Mouse (Mus musculus) thymus, postnatal 10 days (tissue): Measurements from ENCODE around the gene Tnrc6b.
A peak's percentile ranks its signal among the peaks of the same experiment; 100 is the strongest.
"Not testable (repeated sequence)": the region's sequence is repeated elsewhere in the genome, so short reads cannot be mapped to it uniquely, and the experiment has no call there.

ENCODE experiments used
- DNase-seq, 2 experiments: peaks; one replicate each; pipeline ENCODE4 v3.0.0; 2021; ENCODE audit warnings: low spot score in 2 of 2

Tnrc6b gene

DNA sequence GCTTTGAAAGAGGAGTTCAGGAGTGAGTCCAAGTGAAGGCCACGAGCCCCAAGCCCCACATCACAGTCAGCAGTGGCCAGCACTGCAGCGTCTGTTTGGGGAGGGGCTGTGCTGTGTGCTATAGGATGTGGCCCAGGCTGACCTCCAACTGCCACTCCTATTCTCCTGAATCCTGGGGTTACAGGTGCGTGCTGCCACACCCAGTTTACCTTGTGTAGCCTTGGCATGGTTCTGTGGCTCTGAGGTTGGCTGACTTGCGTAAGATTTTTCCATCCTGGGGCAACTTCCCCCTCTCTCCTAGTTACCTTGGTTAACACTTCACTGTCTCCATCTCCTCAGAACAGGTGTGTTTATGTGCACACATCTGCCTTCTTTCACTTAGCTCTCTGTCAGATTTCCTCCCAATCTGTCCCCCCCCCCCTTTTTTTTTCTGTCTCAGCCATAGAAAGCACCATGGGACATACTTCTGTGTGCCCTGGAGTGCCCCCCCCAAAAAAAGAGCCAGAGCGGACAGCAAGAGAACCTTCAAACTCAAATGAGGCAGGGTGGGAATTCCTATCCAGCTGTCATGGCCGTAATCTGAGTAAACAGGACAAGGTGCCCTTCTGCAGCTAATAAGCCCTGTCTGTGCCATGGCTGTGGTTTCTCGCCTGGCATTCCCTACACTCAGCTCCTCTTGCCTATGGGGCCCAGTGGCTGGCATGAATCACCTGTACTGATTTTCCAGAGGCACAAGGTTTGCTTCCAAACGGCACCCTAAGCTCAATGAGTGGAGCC is 9.4 kb upstream of the Tnrc6b start:
- DNase-seq: no peak

DNA sequence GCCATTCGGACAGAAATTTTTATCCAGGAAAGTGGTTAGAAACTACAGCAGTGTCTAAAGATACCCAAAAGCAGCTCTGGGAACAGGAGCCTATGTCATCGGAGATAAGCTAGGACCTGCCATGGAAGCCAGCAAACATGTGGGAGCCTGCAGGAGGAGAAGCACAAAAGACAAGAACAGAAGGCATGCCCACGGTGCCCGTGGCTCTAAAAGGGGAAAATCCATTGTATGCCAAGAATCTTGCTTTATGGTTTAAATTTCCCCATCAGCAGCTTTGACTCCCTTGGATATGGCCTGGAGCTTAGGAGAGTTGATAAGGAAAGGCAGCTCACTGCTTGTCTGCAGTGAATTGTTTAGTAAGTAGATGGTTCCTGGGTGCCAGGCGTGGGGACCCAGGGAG is 8.2 kb upstream of the Tnrc6b start:
- DNase-seq: no peak

DNA sequence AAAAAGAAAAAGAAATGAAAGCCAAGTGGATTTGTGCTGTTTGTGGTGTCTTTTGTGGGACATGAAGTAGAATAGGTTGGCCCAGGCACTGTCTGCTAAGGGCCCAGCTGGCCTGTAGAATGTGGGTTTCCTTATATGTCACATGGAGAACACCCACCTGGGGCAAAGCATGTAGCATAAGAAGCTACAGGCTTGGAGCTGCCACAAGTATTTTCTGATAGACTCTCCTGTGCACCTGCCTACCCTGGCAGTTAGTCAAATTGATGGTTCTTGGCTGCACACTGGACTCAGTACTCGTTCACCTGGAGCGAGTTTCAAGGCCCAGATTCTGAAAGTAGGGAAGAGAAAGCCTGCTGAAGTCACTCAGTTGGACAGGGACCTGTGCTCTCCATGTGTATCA is 7.6 kb upstream of the Tnrc6b start:
- DNase-seq: peak in 1 of 2 experiments; percentile 29

GRCm38 (mm10) chr15:80704267-80704666 is 6.8 kb upstream of the Tnrc6b start:
- DNase-seq: peak; percentile 77 to 84

DNA sequence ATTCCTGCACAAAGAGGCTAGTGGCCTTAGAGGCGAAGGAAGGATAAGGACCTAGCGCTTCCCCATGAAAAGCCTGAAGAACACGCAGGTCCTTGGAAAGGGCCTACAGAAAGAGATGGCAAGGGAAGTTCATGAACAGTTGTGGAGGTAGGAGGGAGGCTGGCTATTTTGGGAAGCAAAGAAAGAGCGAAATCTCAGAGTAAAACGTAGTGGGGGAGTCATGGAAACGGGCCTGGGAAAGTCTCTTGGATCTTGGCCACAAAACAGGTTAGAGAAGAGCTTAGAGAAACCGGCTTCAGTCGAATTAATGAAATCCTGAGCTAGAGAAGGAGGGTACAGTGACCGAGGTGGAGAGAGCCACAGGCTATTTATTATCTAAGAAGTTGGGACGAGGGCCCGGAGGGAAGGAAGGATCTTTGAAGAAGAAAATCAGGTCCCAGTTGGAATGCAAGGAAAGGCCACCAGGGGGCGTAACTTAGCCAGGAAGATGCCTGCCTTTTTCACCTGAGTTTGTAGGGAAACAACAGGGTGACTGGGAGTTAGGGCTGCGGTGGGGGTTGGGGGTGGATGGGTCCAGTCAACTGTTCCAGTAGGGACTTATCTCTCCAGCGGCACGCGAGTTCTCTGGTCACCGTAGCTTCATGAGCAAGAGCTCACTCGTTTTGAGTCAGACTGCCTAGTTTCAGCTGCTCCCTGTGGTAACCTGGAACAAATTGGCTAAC is 5.1 kb upstream of the Tnrc6b start:
- DNase-seq: peak; percentile 48 to 75

DNA sequence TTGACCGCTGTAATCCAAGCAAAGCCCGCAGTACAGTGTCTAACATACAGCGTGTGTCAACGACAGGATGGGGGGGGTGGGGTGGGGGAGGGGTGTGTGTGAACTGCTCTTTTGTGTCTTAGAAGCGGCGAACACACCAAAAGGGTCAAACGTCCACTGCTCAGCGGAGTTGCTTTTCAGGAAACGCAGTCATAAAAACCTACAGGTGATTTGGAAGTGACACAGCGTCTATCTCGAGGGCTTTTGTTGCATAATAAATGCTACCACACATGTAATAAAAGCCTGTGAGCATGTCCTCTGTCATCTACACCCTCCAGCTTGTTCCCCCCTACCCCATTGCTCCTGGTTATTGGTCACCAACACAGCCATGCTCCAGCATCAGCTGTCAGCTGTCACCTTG is 4.5 kb upstream of the Tnrc6b start:
- DNase-seq: no peak

- DNase-seq: no peak
Observed at GRCm38 (mm10) chr15:80707088-80707487, 4.0 kb upstream of the Tnrc6b start.

GRCm38 (mm10) chr15:80709593-80709992 is 1.5 kb upstream of the Tnrc6b start:
- no peak for DNase-seq

DNA sequence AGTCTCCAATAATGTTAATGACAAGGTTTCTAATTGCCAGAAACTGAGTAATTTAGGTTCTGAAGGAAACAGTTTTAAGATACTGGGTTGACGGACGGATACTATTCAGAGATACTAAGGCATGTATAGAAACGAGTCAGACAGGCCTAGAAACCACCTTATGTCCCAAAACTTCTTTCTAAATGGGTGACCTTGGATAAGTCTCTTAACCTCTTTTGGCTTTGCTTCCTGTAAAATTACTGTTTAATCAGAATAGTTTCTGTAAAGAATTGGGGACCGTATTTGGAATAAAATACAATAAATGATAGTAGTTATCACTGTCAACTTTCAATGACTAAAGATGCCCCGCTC is 881 bp upstream of the Tnrc6b start:
- no peak for DNase-seq

DNA sequence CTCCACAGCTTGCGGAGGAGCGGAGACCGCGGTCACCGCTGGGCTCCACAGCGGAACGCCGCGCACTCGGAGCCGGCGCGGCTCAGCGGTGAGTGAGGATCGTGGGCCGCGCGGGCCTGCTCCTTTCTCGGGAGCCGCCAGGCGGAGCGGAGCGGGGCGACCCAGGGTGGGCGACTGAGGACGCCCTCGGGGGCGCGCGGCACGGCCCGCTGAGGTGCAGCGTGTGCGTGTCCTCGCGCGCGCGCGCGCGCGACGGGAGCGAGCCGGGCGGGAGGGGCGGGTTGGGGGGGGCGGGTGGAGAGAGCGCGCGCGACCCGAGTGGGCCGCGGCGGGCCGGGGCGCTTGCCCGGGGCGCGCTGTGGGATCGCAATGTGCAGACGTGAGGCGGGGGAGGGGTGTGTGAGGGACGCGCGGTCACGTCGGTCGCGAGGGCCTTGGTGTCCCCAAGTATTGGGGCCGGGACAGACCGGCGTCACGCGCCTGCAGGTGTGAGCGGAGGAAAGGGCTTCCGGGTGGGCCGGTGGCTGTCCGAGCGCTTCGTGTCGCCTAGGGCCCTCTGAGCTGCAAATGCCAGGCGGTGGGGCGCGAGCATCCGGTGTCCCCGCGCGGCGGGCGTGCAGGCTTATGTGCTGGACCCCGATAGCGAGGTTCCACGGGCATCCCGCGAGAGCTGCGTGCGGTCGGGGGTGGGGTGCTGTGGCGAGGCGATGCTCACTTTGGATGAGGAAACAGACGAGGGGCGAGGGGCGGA is 463 bp downstream of the Tnrc6b start:
- peak; percentile 62 to 63 for DNase-seq

DNA sequence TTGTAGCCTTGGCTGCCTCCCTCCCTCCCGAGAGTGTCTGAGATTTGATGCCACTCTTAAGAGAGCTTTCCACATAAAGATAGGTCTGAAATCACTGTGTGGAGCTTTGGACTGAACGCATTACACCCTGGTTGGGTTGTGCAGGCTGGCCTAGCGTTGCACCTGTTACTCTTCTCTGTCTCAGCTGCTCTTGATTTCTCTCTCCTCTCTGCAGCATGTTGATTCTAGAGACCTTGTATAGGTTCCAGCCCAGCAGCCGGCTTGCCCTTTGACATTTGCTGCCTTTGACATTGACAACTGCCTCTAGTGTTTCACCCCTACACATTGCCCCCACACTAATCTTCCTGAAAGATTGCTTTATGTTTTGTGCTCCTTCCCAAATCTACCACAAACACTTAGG is 3.2 kb downstream of the Tnrc6b start:
- DNase-seq: no peak

DNA sequence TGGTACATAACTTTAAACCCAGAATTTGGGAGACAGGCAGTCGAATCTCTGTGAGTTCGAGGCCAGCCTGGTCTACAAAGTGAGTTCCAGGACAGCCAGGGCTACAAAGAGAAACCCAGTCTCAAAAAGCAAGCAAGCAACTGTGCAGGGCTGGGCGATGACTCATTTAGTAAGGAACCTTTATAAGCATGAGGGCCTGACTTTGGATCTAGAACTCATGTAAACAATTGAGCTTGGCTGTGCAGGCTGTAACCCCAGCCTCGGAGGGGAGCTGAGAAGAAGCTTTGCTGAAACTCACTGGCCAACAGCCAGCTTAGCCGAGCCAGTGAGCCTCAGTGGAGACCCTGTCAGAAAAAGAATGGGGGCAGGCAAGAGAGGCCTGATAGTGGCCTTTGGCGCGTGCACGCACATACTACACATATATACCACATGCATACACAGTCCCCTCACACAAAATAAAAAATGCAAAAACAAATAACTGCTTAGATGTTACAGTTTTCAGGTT is 5.6 kb downstream of the Tnrc6b start:
- DNase-seq: no peak

GRCm38 (mm10) chr15:80717431-80717830 is 6.3 kb downstream of the Tnrc6b start:
- no peak for DNase-seq

GRCm38 (mm10) chr15:80720249-80720648 is 9.1 kb downstream of the Tnrc6b start:
- DNase-seq: no peak

- no peak for DNase-seq
Observed at GRCm38 (mm10) chr15:80721861-80722260, 10.7 kb downstream of the Tnrc6b start.

- DNase-seq: no peak
Observed at GRCm38 (mm10) chr15:80722366-80722765, 11.3 kb downstream of the Tnrc6b start.

- no peak for DNase-seq
Observed at GRCm38 (mm10) chr15:80729477-80729876, 18.4 kb downstream of the Tnrc6b start.

- DNase-seq: no peak
Observed at GRCm38 (mm10) chr15:80731043-80731442, 19.9 kb downstream of the Tnrc6b start.

GRCm38 (mm10) chr15:80731511-80731910 is 20.4 kb downstream of the Tnrc6b start:
- no peak for DNase-seq

GRCm38 (mm10) chr15:80732266-80733030 is 21.3 kb downstream of the Tnrc6b start:
- DNase-seq: no peak

- no peak for DNase-seq
Observed at GRCm38 (mm10) chr15:80735300-80735699, 24.2 kb downstream of the Tnrc6b start.

GRCm38 (mm10) chr15:80735708-80736107 is 24.6 kb downstream of the Tnrc6b start:
- not testable (repeated sequence) for DNase-seq
